Mouse (Mus musculus): ENCODE measurements around the gene Fam228a. TPM values are rescaled to one million over a fixed set of nuclear protein-coding genes. Genes with fewer than 3 reads are reported as not detected.
"Not testable (repeated sequence)": the region's sequence is repeated elsewhere in the genome, so short reads cannot be mapped to it uniquely, and the experiment has no call there.

The Fam228a gene
- total RNA-seq, 2 experiments from 2014 or later = 0.15 to 0.76 TPM

GRCm38 (mm10) chr12:4719066-4719761 lies 19.0 kb downstream of the Fam228a start:
- DNase-seq = no peak

- peak; percentile 47 for DNase-seq
These were observed 20.8 kb downstream of the Fam228a start for GRCm38 (mm10) chr12:4717417-4717816.

GRCm38 (mm10) chr12:4715606-4716005 lies 22.6 kb downstream of the Fam228a start:
- DNase-seq = no peak

- no peak for DNase-seq
These were observed 24.9 kb downstream of the Fam228a start for GRCm38 (mm10) chr12:4713361-4713760.

GRCm38 (mm10) chr12:4709926-4710325 lies 28.3 kb downstream of the Fam228a start:
- no peak for DNase-seq

- no peak for DNase-seq
These were observed 29.2 kb downstream of the Fam228a start for GRCm38 (mm10) chr12:4708881-4709604.

GRCm38 (mm10) chr12:4708296-4708695 lies 29.9 kb downstream of the Fam228a start:
- no peak for DNase-seq

GRCm38 (mm10) chr12:4707488-4708017 lies 30.7 kb downstream of the Fam228a start:
- DNase-seq = no peak

GRCm38 (mm10) chr12:4706901-4707300 lies 31.3 kb downstream of the Fam228a start:
- no peak for DNase-seq

GRCm38 (mm10) chr12:4706175-4706574 lies 32.1 kb downstream of the Fam228a start:
- no peak for DNase-seq

GRCm38 (mm10) chr12:4705626-4706025 lies 32.6 kb downstream of the Fam228a start:
- DNase-seq = not testable (repeated sequence)

- DNase-seq = no peak
These were observed 43.7 kb downstream of the Fam228a start for GRCm38 (mm10) chr12:4694534-4694933.

GRCm38 (mm10) chr12:4691193-4691592 lies 47.0 kb downstream of the Fam228a start:
- DNase-seq = no peak

- no peak for DNase-seq
These were observed 48.9 kb downstream of the Fam228a start for GRCm38 (mm10) chr12:4689341-4689740.

- no peak for DNase-seq
These were observed 49.8 kb downstream of the Fam228a start for GRCm38 (mm10) chr12:4688386-4688785.

- peak; percentile 29 for DNase-seq
These were observed 52.8 kb downstream of the Fam228a start for GRCm38 (mm10) chr12:4685441-4685840.

GRCm38 (mm10) chr12:4679971-4680370 lies 58.3 kb downstream of the Fam228a start:
- DNase-seq = no peak

GRCm38 (mm10) chr12:4676336-4676735 lies 61.9 kb downstream of the Fam228a start:
- no peak for DNase-seq

- DNase-seq = no peak
These were observed 72.6 kb downstream of the Fam228a start for GRCm38 (mm10) chr12:4665675-4666037.

GRCm38 (mm10) chr12:4664929-4665674 lies 73.1 kb downstream of the Fam228a start:
- DNase-seq = no peak

Data from adrenal gland, postnatal 10 days (tissue).